Mouse (Mus musculus): ENCODE data around the gene Prdm16. TPM values are rescaled to one million over a fixed set of nuclear protein-coding genes. Genes with fewer than 3 reads are reported as not detected.

Prdm16 gene
- polyA plus RNA-seq, 1 experiment from 2014 or later: 18.1 TPM

DNA sequence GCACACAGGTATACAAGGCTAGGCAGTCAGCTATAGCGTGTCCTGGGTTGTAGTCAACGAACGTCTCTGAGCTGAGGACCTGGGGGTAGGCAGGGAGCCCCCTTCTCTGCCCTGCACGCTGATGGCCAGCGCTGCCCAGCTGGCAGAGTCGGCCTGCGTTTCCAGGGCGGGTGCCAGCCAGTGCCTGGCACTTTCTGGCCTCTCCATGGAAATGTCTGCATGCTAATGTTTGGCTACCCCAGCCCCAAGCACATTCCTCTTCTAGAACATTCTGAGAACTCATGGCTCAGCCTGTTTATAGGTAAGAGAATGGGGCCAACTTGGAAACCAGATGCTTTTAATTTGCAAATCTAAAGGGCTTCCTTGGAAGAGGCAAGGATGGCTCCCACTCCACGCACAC lies 186.2 kb downstream of the Prdm16 start:
- no peaks in the 10 kb centered on the region for H3K9me3 ChIP-seq (ENCODE audit: control insufficient read depth, low read length)
- H3K36me3 ChIP-seq (ENCODE audit: control insufficient read depth, insufficient read depth, low read length): no peaks in the 10 kb centered on the region
- H3K4me2 ChIP-seq (ENCODE audit: low read length): no peak overlapping the region
- peaks cover 15 to 51% of the 10 kb centered on the region in 2 experiments for H3K4me1 ChIP-seq (ENCODE audit: control insufficient read depth in 2 of 2, insufficient read depth in 2 of 2, low read length in 2 of 2)
- no peak overlapping the region for H3K27ac ChIP-seq (replicated peaks in 1 of 2; ENCODE audit: control insufficient read depth in 1 of 2, insufficient read depth in 1 of 2, low read depth in 2 of 2, low read length in 2 of 2)
- H3K4me3 ChIP-seq (ENCODE audit: control insufficient read depth in 1 of 2, insufficient read depth in 1 of 2, low read depth in 1 of 2, low read length in 2 of 2): no peak overlapping the region
- 91% methylated on average over 9 of the region's 9 CpGs for WGBS
- peaks cover 7% of the 10 kb centered on the region; the same call in 1 of the 2 replicates for H3K27me3 ChIP-seq (ENCODE audit: control insufficient read depth, insufficient read depth, low read length)
- no peak for ATAC-seq (ENCODE audit: insufficient number of reproducible peaks, insufficient read depth, low FRiP score, low read depth)
- H3K9ac ChIP-seq (ENCODE audit: low read length): no peak overlapping the region; the same call in 1 of the 2 replicates

GRCm38 (mm10) chr4:154450036-154450435 lies 186.6 kb downstream of the Prdm16 start:
- Histone ChIP-seq H3K27ac (replicated peaks in 1 of 2; ENCODE audit: control insufficient read depth in 1 of 2, insufficient read depth in 1 of 2, low read depth in 2 of 2, low read length in 2 of 2) (peak overlapping the region in 1 of 2 experiments; percentile 41; a peak in 1 of 4 replicates), H3K27me3 (ENCODE audit: control insufficient read depth, insufficient read depth, low read length) (peaks cover 7% of the 10 kb centered on the region; the same call in 1 of the 2 replicates), H3K9me3 (ENCODE audit: control insufficient read depth, low read length) (no peaks in the 10 kb centered on the region), H3K36me3 (ENCODE audit: control insufficient read depth, insufficient read depth, low read length) (no peaks in the 10 kb centered on the region), H3K9ac (ENCODE audit: low read length) (no peak overlapping the region), H3K4me1 (ENCODE audit: control insufficient read depth in 2 of 2, insufficient read depth in 2 of 2, low read length in 2 of 2) (peaks cover 17 to 55% of the 10 kb centered on the region in 2 experiments), H3K4me2 (ENCODE audit: low read length) (no peak overlapping the region), H3K4me3 (ENCODE audit: control insufficient read depth in 1 of 2, insufficient read depth in 1 of 2, low read depth in 1 of 2, low read length in 2 of 2) (no peak overlapping the region)
- WGBS: 72% methylated on average over 4 of the region's 4 CpGs
- no peak for ATAC-seq (ENCODE audit: insufficient number of reproducible peaks, insufficient read depth, low FRiP score, low read depth)

GRCm38 (mm10) chr4:154449343-154449742 lies 187.3 kb downstream of the Prdm16 start:
- Histone ChIP-seq H3K27me3 (ENCODE audit: control insufficient read depth, insufficient read depth, low read length) (peaks cover 7% of the 10 kb centered on the region; the same call in 1 of the 2 replicates), H3K4me1 (ENCODE audit: control insufficient read depth in 2 of 2, insufficient read depth in 2 of 2, low read length in 2 of 2) (peaks cover 19 to 61% of the 10 kb centered on the region in 2 experiments), H3K4me3 (ENCODE audit: control insufficient read depth in 1 of 2, insufficient read depth in 1 of 2, low read depth in 1 of 2, low read length in 2 of 2) (no peak overlapping the region), H3K4me2 (ENCODE audit: low read length) (no peak overlapping the region), H3K9ac (ENCODE audit: low read length) (no peak overlapping the region), H3K9me3 (ENCODE audit: control insufficient read depth, low read length) (no peaks in the 10 kb centered on the region), H3K27ac (replicated peaks in 1 of 2; ENCODE audit: control insufficient read depth in 1 of 2, insufficient read depth in 1 of 2, low read depth in 2 of 2, low read length in 2 of 2) (peak overlapping the region in 1 of 2 experiments; percentile 41; a peak in 2 of 4 replicates), H3K36me3 (ENCODE audit: control insufficient read depth, insufficient read depth, low read length) (no peaks in the 10 kb centered on the region)
- 19% methylated on average over 3 of the region's 3 CpGs for WGBS
- ATAC-seq (ENCODE audit: insufficient number of reproducible peaks, insufficient read depth, low FRiP score, low read depth): no peak

GRCm38 (mm10) chr4:154445721-154446120 lies 191.0 kb downstream of the Prdm16 start:
- H3K36me3 ChIP-seq (ENCODE audit: control insufficient read depth, insufficient read depth, low read length): no peaks in the 10 kb centered on the region
- no peak for ATAC-seq (ENCODE audit: insufficient number of reproducible peaks, insufficient read depth, low FRiP score, low read depth)
- H3K4me2 ChIP-seq (ENCODE audit: low read length): no peak overlapping the region
- H3K9me3 ChIP-seq (ENCODE audit: control insufficient read depth, low read length): no peaks in the 10 kb centered on the region
- H3K27ac ChIP-seq (replicated peaks in 1 of 2; ENCODE audit: control insufficient read depth in 1 of 2, insufficient read depth in 1 of 2, low read depth in 2 of 2, low read length in 2 of 2): 0 out of 4 replicates have a peak overlapping the region, but pooled peaks of 1 of the 2 experiments have one; percentile 19
- H3K9ac ChIP-seq (ENCODE audit: low read length): no peak overlapping the region
- peaks cover 33 to 72% of the 10 kb centered on the region in 2 experiments for H3K4me1 ChIP-seq (ENCODE audit: control insufficient read depth in 2 of 2, insufficient read depth in 2 of 2, low read length in 2 of 2)
- WGBS: 47% methylated on average over 9 of the region's 9 CpGs
- H3K27me3 ChIP-seq (ENCODE audit: control insufficient read depth, insufficient read depth, low read length): peaks cover 9% of the 10 kb centered on the region; the same call in 1 of the 2 replicates
- H3K4me3 ChIP-seq (ENCODE audit: control insufficient read depth in 1 of 2, insufficient read depth in 1 of 2, low read depth in 1 of 2, low read length in 2 of 2): no peak overlapping the region

DNA sequence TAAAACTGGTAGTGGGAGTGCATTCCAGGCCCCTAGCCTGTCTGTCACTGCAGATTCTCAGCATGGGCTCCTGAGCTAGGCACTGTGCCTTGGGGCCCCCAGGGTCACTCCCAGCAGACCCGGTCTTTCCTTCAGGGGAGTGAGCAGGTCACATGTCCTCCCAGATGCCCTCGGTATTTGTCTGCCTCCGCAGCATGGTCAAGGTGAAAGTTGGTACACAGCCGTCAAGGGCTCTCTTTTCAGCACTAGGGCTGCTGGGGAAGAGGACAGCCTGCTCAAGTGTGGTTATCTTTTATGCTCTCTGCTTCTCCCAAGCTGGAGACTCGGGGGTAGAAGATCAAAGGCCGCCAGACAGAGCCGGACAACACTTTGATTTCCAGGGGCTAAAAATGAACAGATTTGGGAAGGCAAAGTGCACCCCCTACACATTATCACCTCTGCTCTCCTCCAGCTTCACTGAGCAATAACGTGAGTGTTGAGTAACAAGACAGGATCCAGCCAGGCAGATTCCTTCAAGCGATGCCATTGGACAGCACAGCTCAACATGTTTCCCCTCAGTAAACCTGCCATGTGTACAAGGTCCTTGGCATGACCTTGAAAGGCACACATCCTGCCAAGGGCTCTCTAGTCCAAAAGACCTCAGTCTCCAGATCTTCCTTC lies 193.9 kb downstream of the Prdm16 start:
- Histone ChIP-seq H3K9ac (ENCODE audit: low read length) (peak overlapping the region; percentile 44; the same call in 1 of the 2 replicates), H3K27me3 (ENCODE audit: control insufficient read depth, insufficient read depth, low read length) (peaks cover 9% of the 10 kb centered on the region; the same call in 1 of the 2 replicates), H3K4me3 (ENCODE audit: control insufficient read depth in 1 of 2, insufficient read depth in 1 of 2, low read depth in 1 of 2, low read length in 2 of 2) (no peak overlapping the region), H3K4me1 (ENCODE audit: control insufficient read depth in 2 of 2, insufficient read depth in 2 of 2, low read length in 2 of 2) (peaks cover 38 to 66% of the 10 kb centered on the region in 2 experiments), H3K4me2 (ENCODE audit: low read length) (peak overlapping the region; percentile 23; the same call in 1 of the 2 replicates), H3K9me3 (ENCODE audit: control insufficient read depth, low read length) (no peaks in the 10 kb centered on the region), H3K36me3 (ENCODE audit: control insufficient read depth, insufficient read depth, low read length) (no peaks in the 10 kb centered on the region), H3K27ac (replicated peaks in 1 of 2; ENCODE audit: control insufficient read depth in 1 of 2, insufficient read depth in 1 of 2, low read depth in 2 of 2, low read length in 2 of 2) (peak overlapping the region; percentile 35 to 89)
- WGBS: 13% methylated on average over 9 of the region's 9 CpGs
- ATAC-seq (ENCODE audit: insufficient number of reproducible peaks, insufficient read depth, low FRiP score, low read depth): peak; percentile 64

DNA sequence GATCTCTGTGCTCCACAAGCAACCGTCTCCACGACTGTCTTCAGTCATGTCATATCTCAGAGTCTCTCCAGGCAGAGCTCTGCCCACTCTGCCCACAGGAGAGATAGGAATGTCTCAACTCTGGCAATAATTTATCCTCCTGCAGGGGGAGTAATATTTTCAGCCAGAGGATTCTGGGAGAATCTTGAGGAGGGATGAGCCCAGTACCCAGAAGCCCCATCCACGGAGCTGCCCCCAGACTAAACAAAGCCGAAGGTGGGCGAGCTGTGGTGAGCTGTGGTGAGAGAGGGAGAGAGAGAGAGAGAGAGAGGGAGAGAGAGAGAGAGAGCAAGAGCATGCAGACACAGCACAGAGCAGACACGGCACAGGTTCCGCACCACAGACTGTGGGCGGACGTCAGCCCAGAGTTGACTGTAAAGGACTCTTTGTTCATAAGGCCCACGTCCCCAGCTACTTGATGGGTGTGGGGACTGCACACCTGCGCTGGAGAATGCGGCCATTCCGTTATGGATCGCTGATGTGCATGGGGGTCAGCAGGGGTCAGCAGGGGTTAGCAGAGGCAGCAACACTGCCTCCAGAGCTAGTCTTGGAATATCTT lies 197.1 kb downstream of the Prdm16 start:
- ATAC-seq (ENCODE audit: insufficient number of reproducible peaks, insufficient read depth, low FRiP score, low read depth): no peak
- Histone ChIP-seq H3K27ac (replicated peaks in 1 of 2; ENCODE audit: control insufficient read depth in 1 of 2, insufficient read depth in 1 of 2, low read depth in 2 of 2, low read length in 2 of 2) (no peak overlapping the region), H3K36me3 (ENCODE audit: control insufficient read depth, insufficient read depth, low read length) (no peaks in the 10 kb centered on the region), H3K4me1 (ENCODE audit: control insufficient read depth in 2 of 2, insufficient read depth in 2 of 2, low read length in 2 of 2) (peaks cover 27 to 41% of the 10 kb centered on the region in 2 experiments), H3K9ac (ENCODE audit: low read length) (no peak overlapping the region), H3K4me2 (ENCODE audit: low read length) (no peak overlapping the region), H3K27me3 (ENCODE audit: control insufficient read depth, insufficient read depth, low read length) (0 out of 2 replicates have a peak, but pooled peaks cover 3% of the 10 kb centered on the region), H3K4me3 (ENCODE audit: control insufficient read depth in 1 of 2, insufficient read depth in 1 of 2, low read depth in 1 of 2, low read length in 2 of 2) (no peak overlapping the region), H3K9me3 (ENCODE audit: control insufficient read depth, low read length) (peaks cover 5% of the 10 kb centered on the region; the same call in 1 of the 2 replicates)
- WGBS: 70% methylated on average over 14 of the region's 14 CpGs

GRCm38 (mm10) chr4:154438610-154439009 lies 198.1 kb downstream of the Prdm16 start:
- H3K27me3 ChIP-seq (ENCODE audit: control insufficient read depth, insufficient read depth, low read length): 0 out of 2 replicates have a peak, but pooled peaks cover 3% of the 10 kb centered on the region
- no peak overlapping the region for H3K4me2 ChIP-seq (ENCODE audit: low read length)
- no peak overlapping the region for H3K4me3 ChIP-seq (ENCODE audit: control insufficient read depth in 1 of 2, insufficient read depth in 1 of 2, low read depth in 1 of 2, low read length in 2 of 2)
- H3K4me1 ChIP-seq (ENCODE audit: control insufficient read depth in 2 of 2, insufficient read depth in 2 of 2, low read length in 2 of 2): peaks cover 21 to 32% of the 10 kb centered on the region in 2 experiments
- peaks cover 5% of the 10 kb centered on the region; the same call in 1 of the 2 replicates for H3K9me3 ChIP-seq (ENCODE audit: control insufficient read depth, low read length)
- no peak for ATAC-seq (ENCODE audit: insufficient number of reproducible peaks, insufficient read depth, low FRiP score, low read depth)
- 74% methylated on average over 15 of the region's 15 CpGs for WGBS
- H3K36me3 ChIP-seq (ENCODE audit: control insufficient read depth, insufficient read depth, low read length): no peaks in the 10 kb centered on the region
- H3K27ac ChIP-seq (replicated peaks in 1 of 2; ENCODE audit: control insufficient read depth in 1 of 2, insufficient read depth in 1 of 2, low read depth in 2 of 2, low read length in 2 of 2): no peak overlapping the region
- no peak overlapping the region; the same call in 1 of the 2 replicates for H3K9ac ChIP-seq (ENCODE audit: low read length)

Data from heart, embryonic 14.5 days (tissue).